Mouse (Mus musculus) midbrain, postnatal 0 days (tissue): Measurements from ENCODE around the gene Ccdc136. TPM values are rescaled to one million over a fixed set of nuclear protein-coding genes. Genes with fewer than 3 reads are reported as not detected.

Experiments
- ATAC-seq: fragments of 200-750 bp; cut with Nextera tagmentation; 2 replicates; pipeline ENCODE4 v1.8.0; 2017; ENCODE audit warnings: moderate number of reproducible peaks, mild to moderate bottlenecking, moderate TSS enrichment, moderate library complexity; ENCODE audit not compliant: low FRiP score
- DNase-seq: peaks from one replicate; pipeline ENCODE4 v3.0.0-alpha.2; 2015; ENCODE audit warnings: low spot score
- H3K27ac ChIP-seq: fragments of 300-500 bp; sonication (generic); 2 replicates; pipeline ENCODE4 v1.5.1; 2014; ENCODE audit warnings: low read depth, mild to moderate bottlenecking, low read length, mixed read lengths
- H3K27me3 ChIP-seq: fragments of 300-500 bp; sonication (generic); 2 replicates; pipeline ENCODE4 v1.6.1; 2014; ENCODE audit warnings: low read length, control low read depth, mixed read lengths; ENCODE audit not compliant: insufficient read depth
- H3K36me3 ChIP-seq: fragments of 300-500 bp; sonication (generic); 2 replicates; pipeline ENCODE4 v1.6.1; 2014; ENCODE audit warnings: low read length, control low read depth, mixed read lengths; ENCODE audit not compliant: insufficient read depth
- H3K4me1 ChIP-seq: fragments of 300-500 bp; sonication (generic); 2 replicates; pipeline ENCODE4 v1.6.1; 2014; ENCODE audit warnings: mild to moderate bottlenecking, control low read depth, antibody characterized with exemption, low read length, mixed read lengths; ENCODE audit not compliant: insufficient read depth
- H3K4me2 ChIP-seq: fragments of 300-500 bp; sonication (generic); 2 replicates; pipeline ENCODE4 v1.6.1; 2014; ENCODE audit warnings: low read depth, mild to moderate bottlenecking, low read length, mixed read lengths; ENCODE audit not compliant: poor library complexity, severe bottlenecking
- H3K4me3 ChIP-seq: fragments of 300-500 bp; sonication (generic); 2 replicates; pipeline ENCODE4 v1.5.1; 2014; ENCODE audit warnings: low read depth, mild to moderate bottlenecking, low read length, moderate library complexity
- H3K9ac ChIP-seq: fragments of 300-500 bp; sonication (generic); replicated peaks from 2 replicates; pipeline ENCODE4 v1.6.1; 2014; ENCODE audit warnings: mild to moderate bottlenecking, low read length, moderate library complexity, mixed read lengths; ENCODE audit not compliant: poor library complexity, severe bottlenecking
- H3K9me3 ChIP-seq: fragments of 300-500 bp; sonication (generic); 2 replicates; pipeline ENCODE4 v1.6.1; 2016; ENCODE audit warnings: low read length, control low read depth
- CTCF ChIP-seq: IDR thresholded peaks from 2 replicates; pipeline ENCODE4 v1.5.1; 2016; ENCODE audit warnings: antibody characterized with exemption, mild to moderate bottlenecking
- WGBS: fragments of 180-500 bp; shearing (Covaris S2); extraction: QIAGEN DNeasy Blood & Tissue Kit; methylation state at CpG from one replicate; pipeline ENCODE4 v1.1.7; 2014; 5-methylcytosine and 5-hydroxymethylcytosine counted together
- polyA plus RNA-seq: library from polyadenylated mRNA; unstranded; fragments of >200 nt; fragmentation: Nextera tagmentation; extraction: Ambion mirVana; gene quantifications from 2 replicates; pipeline ENCODE4 v1.2.1, GENCODE M21; 2015
- total RNA-seq: library from RNA; depleted of rRNA; stranded (reverse); fragments of >200 nt; gene quantifications from 2 replicates; pipeline ENCODE4 v1.2.3, GENCODE M21; 2014

Gene Ccdc136
- total and polyA plus RNA-seq, 2 experiments from 2014 or later = 50.8 to 77.6 TPM

DNA sequence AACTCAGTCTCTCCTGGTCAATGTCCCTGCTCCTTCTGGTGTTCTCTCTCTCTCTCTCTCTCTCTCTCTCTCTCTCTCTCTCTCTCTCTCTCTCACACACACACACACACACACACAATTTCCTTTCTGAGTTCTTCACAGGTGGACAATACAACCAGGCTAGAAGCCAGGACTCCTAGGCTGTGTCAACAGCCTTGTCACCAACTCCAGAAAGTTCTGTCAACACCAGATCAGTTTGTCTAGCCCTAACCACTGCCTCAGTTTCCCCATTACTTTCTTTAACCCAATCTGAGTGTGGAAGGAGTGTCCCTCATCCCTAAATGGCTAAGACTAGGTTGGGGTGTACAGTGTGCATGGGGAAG, 36.5 kb downstream of the Ccdc136 start:
- ATAC-seq (no peak), DNase-seq (no peak)
- no peak overlapping the region for H3K27ac ChIP-seq
- H3K36me3 ChIP-seq = no peaks in the 10 kb centered on the region
- H3K9ac ChIP-seq = no peak overlapping the region
- no peak for TF ChIP-seq CTCF
- no peaks in the 10 kb centered on the region for H3K9me3 ChIP-seq
- peaks cover 33% of the 10 kb centered on the region for H3K27me3 ChIP-seq
- peak overlapping the region; percentile 58 for H3K4me2 ChIP-seq
- 0 out of 2 replicates have a peak, but pooled peaks cover 2% of the 10 kb centered on the region for H3K4me1 ChIP-seq
- H3K4me3 ChIP-seq = peak overlapping the region; percentile 36

DNA sequence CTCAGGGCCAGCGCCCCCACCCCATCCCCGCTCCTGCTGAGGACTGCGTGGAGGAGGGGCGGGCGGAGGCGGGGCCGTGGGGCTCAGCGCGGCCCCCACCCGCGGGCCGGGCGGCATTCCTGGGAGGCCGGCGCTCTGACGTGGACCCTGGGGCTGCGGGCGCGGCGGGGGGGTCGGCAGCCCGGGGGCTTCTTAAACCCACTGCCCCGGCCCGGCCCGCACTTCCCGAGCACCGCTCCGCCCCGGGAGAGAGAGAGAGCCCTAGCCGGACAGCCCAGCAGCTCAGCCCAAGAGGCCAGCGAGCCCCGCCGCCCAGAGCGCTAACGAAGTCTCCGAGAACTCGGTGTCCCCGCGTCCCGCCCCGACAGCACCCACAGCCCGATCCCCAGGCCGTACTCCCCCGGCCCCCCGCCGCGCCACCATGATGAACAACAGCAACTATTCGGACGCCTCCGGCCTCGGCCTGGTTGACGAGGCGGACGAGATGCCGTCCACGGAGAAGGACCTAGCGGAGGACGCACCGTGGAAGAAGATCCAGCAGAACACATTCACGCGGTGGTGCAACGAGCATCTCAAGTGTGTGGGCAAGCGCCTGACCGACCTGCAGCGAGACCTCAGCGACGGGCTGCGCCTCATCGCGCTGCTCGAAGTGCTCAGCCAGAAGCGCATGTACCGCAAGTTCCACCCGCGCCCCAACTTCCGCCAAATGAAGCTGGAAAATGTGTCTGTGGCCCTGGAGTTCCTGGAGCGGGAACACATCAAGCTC, 37.1 kb downstream of the Ccdc136 start, which contains the start of gene Flnc:
Flnc (plus strand) TSS at position 219 of the 766 bp plus-strand sequence.
- DNase-seq = no peak
- H3K4me3 ChIP-seq = peak within 1 kb of the TSS; percentile 36
- 2% methylated on average over 54 of the region's 77 CpGs for WGBS
- H3K9ac ChIP-seq = 0 out of 2 replicates have a peak within 1 kb of the TSS, but pooled peaks have one; percentile 42
- no peak within 1 kb of the TSS for H3K27ac ChIP-seq
- peaks cover 33% of the 10 kb centered on the region for H3K27me3 ChIP-seq
- ATAC-seq = no peak
- H3K4me2 ChIP-seq = peak within 1 kb of the TSS; percentile 58
- H3K4me1 ChIP-seq = 0 out of 2 replicates have a peak, but pooled peaks cover 2% of the 10 kb centered on the region
- no peaks in the 10 kb centered on the region for H3K36me3 ChIP-seq
- TF ChIP-seq CTCF = no peak
- H3K9me3 ChIP-seq = no peaks in the 10 kb centered on the region

DNA sequence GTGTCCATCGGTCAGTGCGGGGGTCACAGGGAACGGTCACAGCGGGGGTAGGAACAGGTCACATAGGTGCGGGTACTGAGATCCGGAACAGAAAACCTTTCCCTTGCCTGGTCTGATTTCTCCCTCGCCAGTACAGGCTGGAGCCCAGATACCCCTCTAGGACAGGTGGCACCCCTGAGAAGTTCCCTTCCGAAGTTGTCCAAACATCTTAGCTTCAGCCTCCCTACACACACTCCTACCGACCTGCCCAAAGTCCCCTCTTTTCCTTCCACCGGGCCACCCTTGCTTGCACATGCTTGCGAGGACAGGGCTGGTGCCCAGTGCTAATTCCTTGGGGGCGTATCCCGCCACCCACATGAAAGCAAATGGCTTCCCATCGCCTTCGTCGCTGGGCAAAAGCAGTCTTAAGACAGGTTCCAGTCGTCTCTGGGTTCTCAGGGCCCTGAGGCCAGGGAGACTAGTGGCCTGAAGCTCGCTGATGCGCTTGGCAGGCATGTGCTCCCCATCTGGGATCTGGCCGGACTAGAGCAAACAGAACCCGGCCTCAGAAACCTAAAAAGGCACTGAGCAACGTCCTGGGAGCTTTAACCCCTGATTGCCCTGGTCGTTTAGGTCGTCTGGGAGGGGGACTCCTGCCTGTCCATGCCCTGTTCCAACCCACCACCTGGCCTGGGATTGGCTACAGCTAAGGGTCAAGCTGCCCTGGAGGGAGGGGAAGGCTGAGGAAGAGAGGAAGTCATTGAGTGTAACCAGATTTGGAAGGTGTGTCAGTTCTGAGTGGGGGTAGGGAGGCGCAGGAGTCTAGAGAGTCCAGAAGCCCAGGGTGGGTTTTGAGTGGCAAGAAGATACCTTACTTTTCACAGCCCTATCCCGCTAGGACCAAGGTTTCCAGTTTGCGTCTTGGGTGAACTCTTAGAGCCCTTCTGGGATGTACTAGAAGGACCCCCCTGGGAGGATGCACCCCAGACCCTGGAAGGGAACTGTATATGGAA, 38.0 kb downstream of the Ccdc136 start:
- Histone ChIP-seq H3K4me3 (peak overlapping the region; percentile 36; the same call in 1 of the 2 replicates), H3K4me1 (0 out of 2 replicates have a peak, but pooled peaks cover 2% of the 10 kb centered on the region), H3K27me3 (peaks cover 33% of the 10 kb centered on the region), H3K9me3 (no peaks in the 10 kb centered on the region), H3K27ac (no peak overlapping the region), H3K9ac (no peak overlapping the region), H3K4me2 (peak overlapping the region; percentile 58), H3K36me3 (no peaks in the 10 kb centered on the region)
- 14% methylated on average over 27 of the region's 27 CpGs for WGBS
- TF ChIP-seq CTCF = no peak
- no peak for ATAC-seq
- peak; percentile 37 for DNase-seq

DNA sequence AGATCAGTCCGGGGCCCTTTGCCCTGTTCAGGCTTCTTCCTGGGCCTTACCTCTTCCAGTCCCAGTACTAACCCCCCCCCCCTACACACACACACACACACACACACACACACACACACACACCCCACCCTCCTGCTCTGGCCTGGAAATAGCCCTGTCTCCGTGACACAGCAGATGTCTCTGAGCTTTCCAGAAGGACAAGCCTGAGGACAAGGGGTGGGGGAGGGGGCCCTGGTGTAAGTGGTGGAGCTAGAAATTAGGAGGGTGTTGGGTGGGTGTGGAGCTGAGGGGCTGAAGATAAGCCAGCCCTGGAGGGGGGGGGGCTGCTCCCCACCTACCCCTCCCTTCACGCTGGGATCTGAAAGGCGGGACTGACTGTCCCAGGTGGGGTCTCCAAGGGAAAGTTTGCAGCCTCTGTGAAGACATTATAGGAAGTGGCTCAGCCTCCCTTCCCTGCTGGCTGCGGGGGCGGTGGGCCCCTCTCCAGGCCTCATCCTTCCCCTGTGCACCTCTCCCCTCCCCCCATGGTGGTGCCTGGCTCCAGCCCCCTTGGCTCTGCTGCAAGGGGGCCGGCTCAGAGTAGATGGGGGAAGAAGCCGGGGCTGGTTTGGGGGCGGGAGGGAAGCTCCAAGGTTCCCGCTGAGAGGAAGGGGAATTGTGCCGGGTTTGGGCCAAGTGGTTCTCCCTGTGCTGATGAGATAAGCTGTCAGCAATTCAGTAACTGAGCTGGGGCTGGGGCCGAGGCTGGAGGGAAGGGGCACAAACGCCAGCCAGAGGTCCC, 39.0 kb downstream of the Ccdc136 start:
- ATAC-seq (peak; percentile 14; the same call in 1 of the 2 replicates), DNase-seq (peak; percentile 64)
- Histone ChIP-seq H3K9me3 (no peaks in the 10 kb centered on the region), H3K36me3 (no peaks in the 10 kb centered on the region), H3K9ac (no peak overlapping the region; the same call in 1 of the 2 replicates), H3K27me3 (peaks cover 33% of the 10 kb centered on the region), H3K27ac (no peak overlapping the region), H3K4me2 (peak overlapping the region; percentile 12; the same call in 1 of the 2 replicates), H3K4me1 (0 out of 2 replicates have a peak, but pooled peaks cover 2% of the 10 kb centered on the region), H3K4me3 (no peak overlapping the region)
- TF ChIP-seq CTCF = no peak
- WGBS = 9% methylated on average over 13 of the region's 13 CpGs

DNA sequence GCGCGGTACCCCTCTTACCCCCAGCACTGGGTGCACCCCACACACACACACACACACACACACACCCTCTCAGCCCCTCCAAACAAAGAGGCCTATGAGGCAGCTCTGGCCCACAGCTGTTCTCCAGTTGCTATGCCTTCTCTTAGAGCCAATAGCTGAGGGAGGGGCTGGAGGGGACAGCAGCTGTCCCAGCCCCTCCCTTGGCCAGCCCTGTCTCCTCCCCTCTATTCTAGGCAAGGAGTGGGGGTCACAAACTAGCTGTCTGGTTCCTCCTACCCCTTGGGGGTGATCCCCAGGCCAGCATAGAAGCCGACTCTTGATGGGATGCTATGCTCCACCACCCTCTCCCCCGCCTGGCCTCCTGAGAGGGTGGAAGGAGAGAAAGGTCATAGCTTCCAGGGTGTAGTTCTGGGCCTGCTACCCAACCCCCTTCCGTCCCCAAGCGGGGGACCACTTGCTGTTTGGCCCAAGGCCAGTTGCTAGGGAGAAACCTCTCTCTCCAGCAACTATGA, 39.9 kb downstream of the Ccdc136 start:
- no peaks in the 10 kb centered on the region for H3K9me3 ChIP-seq
- peak; percentile 31 for ATAC-seq
- no peak overlapping the region for H3K4me3 ChIP-seq
- peak overlapping the region; percentile 12; the same call in 1 of the 2 replicates for H3K4me2 ChIP-seq
- H3K9ac ChIP-seq = no peak overlapping the region
- H3K4me1 ChIP-seq = 0 out of 2 replicates have a peak, but pooled peaks cover 2% of the 10 kb centered on the region
- WGBS = 7% methylated on average over 6 of the region's 6 CpGs
- no peak for TF ChIP-seq CTCF
- DNase-seq = peak; percentile 64
- no peak overlapping the region for H3K27ac ChIP-seq
- no peaks in the 10 kb centered on the region for H3K36me3 ChIP-seq
- H3K27me3 ChIP-seq = peaks cover 33% of the 10 kb centered on the region
